Mouse (Mus musculus) heart, adult 2 months (tissue): ENCODE measurements around the gene A230050P20Rik.

Source experiments
- CTCF ChIP-seq: fragments of 200-600 bp; IDR thresholded peaks from 2 replicates; pipeline ENCODE4 v1.8.1; 2022; ENCODE audit warnings: antibody characterized with exemption, mild to moderate bottlenecking, moderate library complexity
- EP300 ChIP-seq: fragments of 200-500 bp; IDR thresholded peaks from 2 replicates; pipeline ENCODE4 v1.6.1; 2011; ENCODE audit warnings: low read depth, low read length, control low read depth; ENCODE audit not compliant: insufficient read depth
- POLR2A ChIP-seq: fragments of 200-500 bp; IDR thresholded peaks from 2 replicates; pipeline ENCODE4 v1.6.1; 2011; ENCODE audit warnings: mild to moderate bottlenecking, low read depth, low read length, control low read depth; ENCODE audit not compliant: insufficient read depth

GRCm38 (mm10) chr9:20909948-20910347 lies 41.5 kb downstream of the A230050P20Rik start:
- TF ChIP-seq CTCF (no peak), POLR2A (no peak), EP300 (no peak)
